Comparison of ENCODE assay signal across 12 mouse cellular contexts in genomic region chr2:4543417-4543775, GRCm38 (mm10).
A peak's percentile ranks its signal among the peaks of the same experiment; 100 is the strongest.
DNase-seq lines count a peak whose midpoint lies in the region; ATAC-seq lines count a peak whose summit lies in the region.
"Had no signal": no experiment of that assay in that cellular context is flagged by ENCODE, and none has a peak within 500 bp of the region (broad histone marks: within the 10 kb centered on the region; RNA-seq: fewer than 3 reads in every experiment).

No protein-coding gene starts in this region.

- peaks cover 6% of the 10 kb centered on the region; the same call in 1 of the 2 replicates for H3K36me3 ChIP-seq in kidney, embryonic 14.5 days (ENCODE audit: control insufficient read depth, insufficient read depth, low read length)
- peaks cover 13% of the 10 kb centered on the region for H3K36me3 ChIP-seq in forebrain, embryonic 13.5 days (ENCODE audit: poor library complexity, severe bottlenecking)
- H3K36me3 ChIP-seq in hindbrain, embryonic 16.5 days (ENCODE audit: control insufficient read depth, insufficient read depth, low read length): 0 out of 2 replicates have a peak, but pooled peaks cover 3% of the 10 kb centered on the region
- H3K36me3 ChIP-seq in neural tube, embryonic 13.5 days: peaks cover 29% of the 10 kb centered on the region
- H3K36me3 ChIP-seq: stomach, embryonic 15.5 days had no signal

- H3K9ac ChIP-seq in kidney, embryonic 14.5 days (ENCODE audit: low read depth, low read length): no peak overlapping the region
- no peak overlapping the region for H3K9ac ChIP-seq in forebrain, embryonic 13.5 days
- H3K9ac ChIP-seq in hindbrain, embryonic 16.5 days (ENCODE audit: low read depth, low read length): no peak overlapping the region
- no peak overlapping the region for H3K9ac ChIP-seq in neural tube, embryonic 13.5 days
- H3K9ac ChIP-seq: stomach, embryonic 15.5 days had no signal

- no peak for DNase-seq in kidney, postnatal 14 days
- DNase-seq in layer of hippocampus, postnatal 14 days (ENCODE audit: low spot score in 2 of 2): no peak
- DNase-seq in frontal cortex, postnatal 10 days (ENCODE audit: low spot score in 2 of 2): no peak
- DNase-seq: adrenal gland, adult 8-10 months; right cerebral cortex, postnatal 4 days had no signal

- H3K4me1 ChIP-seq in kidney, embryonic 14.5 days (ENCODE audit: control insufficient read depth, insufficient read depth, low read length): peaks cover 39% of the 10 kb centered on the region
- peaks cover 58% of the 10 kb centered on the region for H3K4me1 ChIP-seq in forebrain, embryonic 13.5 days
- peaks cover 28% of the 10 kb centered on the region for H3K4me1 ChIP-seq in hindbrain, embryonic 16.5 days (ENCODE audit: control insufficient read depth, insufficient read depth, low read depth, low read length)
- H3K4me1 ChIP-seq in neural tube, embryonic 13.5 days (replicated peaks): peaks cover 54% of the 10 kb centered on the region

- no peak overlapping the region for H3K4me2 ChIP-seq in kidney, embryonic 14.5 days (replicated peaks; ENCODE audit: low read depth, low read length)
- no peak overlapping the region for H3K4me2 ChIP-seq in forebrain, embryonic 13.5 days
- no peak overlapping the region for H3K4me2 ChIP-seq in hindbrain, embryonic 16.5 days (ENCODE audit: low read length)
- H3K4me2 ChIP-seq in neural tube, embryonic 13.5 days: no peak overlapping the region
- H3K4me2 ChIP-seq: stomach, embryonic 15.5 days had no signal

- H3K4me3 ChIP-seq in kidney, embryonic 14.5 days (ENCODE audit: low read length): no peak overlapping the region
- no peak overlapping the region for H3K4me3 ChIP-seq in forebrain, embryonic 13.5 days
- no peak overlapping the region for H3K4me3 ChIP-seq in hindbrain, embryonic 16.5 days (ENCODE audit: low read length)
- H3K4me3 ChIP-seq in neural tube, embryonic 13.5 days: no peak overlapping the region
- H3K4me3 ChIP-seq: stomach, embryonic 15.5 days had no signal

- WGBS in kidney, embryonic 14.5 days: 5% methylated on average over 1 of the region's 1 CpGs
- WGBS in forebrain, embryonic 13.5 days: 0% methylated on average over 1 of the region's 1 CpGs
- 16% methylated on average over 1 of the region's 1 CpGs for WGBS in hindbrain, embryonic 16.5 days
- WGBS in neural tube, embryonic 13.5 days: 3% methylated on average over 1 of the region's 1 CpGs

- no peaks in the 10 kb centered on the region for H3K9me3 ChIP-seq in kidney, embryonic 14.5 days (ENCODE audit: control insufficient read depth, low read length)
- H3K9me3 ChIP-seq in forebrain, embryonic 13.5 days (replicated peaks): no peaks in the 10 kb centered on the region
- no peaks in the 10 kb centered on the region for H3K9me3 ChIP-seq in hindbrain, embryonic 16.5 days (ENCODE audit: control insufficient read depth, low read length)
- H3K9me3 ChIP-seq in neural tube, embryonic 13.5 days: no peaks in the 10 kb centered on the region
- H3K9me3 ChIP-seq: stomach, embryonic 15.5 days had no signal

- H3K27me3 ChIP-seq in kidney, embryonic 14.5 days (ENCODE audit: control insufficient read depth, insufficient read depth, low read length): no peaks in the 10 kb centered on the region
- no peaks in the 10 kb centered on the region for H3K27me3 ChIP-seq in forebrain, embryonic 13.5 days
- H3K27me3 ChIP-seq in hindbrain, embryonic 16.5 days (replicated peaks; ENCODE audit: control insufficient read depth, insufficient read depth, low read length): no peaks in the 10 kb centered on the region
- no peaks in the 10 kb centered on the region for H3K27me3 ChIP-seq in neural tube, embryonic 13.5 days
- H3K27me3 ChIP-seq: CH12.LX; stomach, embryonic 15.5 days had no signal

- peak overlapping the region; percentile 73 for H3K27ac ChIP-seq in kidney, embryonic 14.5 days (ENCODE audit: low read depth, low read length)
- peak overlapping the region; percentile 83 for H3K27ac ChIP-seq in forebrain, embryonic 13.5 days
- H3K27ac ChIP-seq in hindbrain, embryonic 16.5 days (ENCODE audit: low read depth, low read length): peak overlapping the region; percentile 45; the same call in 1 of the 2 replicates
- H3K27ac ChIP-seq in neural tube, embryonic 13.5 days (replicated peaks): peak overlapping the region; percentile 79
- H3K27ac ChIP-seq: stomach, embryonic 15.5 days had no signal

- no peak for ATAC-seq in kidney, embryonic 14.5 days (ENCODE audit: low FRiP score, low TSS enrichment)
- peak; percentile 31; the same call in 1 of the 2 replicates for ATAC-seq in forebrain, embryonic 13.5 days
- ATAC-seq in hindbrain, embryonic 16.5 days: no peak
- peak; percentile 21; the same call in 1 of the 2 replicates for ATAC-seq in neural tube, embryonic 13.5 days (ENCODE audit: low read depth)
- ATAC-seq: inflammation-experienced regulatory T-cells, adult 6 months had no signal

Comparison
In these comparisons a context has a peak if more than half of its experiments do, and no peak if none do; other contexts are left out.
1. ATAC-seq: peak in forebrain, embryonic 13.5 days (single experiment) and neural tube, embryonic 13.5 days (single experiment); none in kidney, embryonic 14.5 days (single experiment) and hindbrain, embryonic 16.5 days (single experiment).
2. Peak in every context shown above with its lines, with median percentiles within 50 percentile points of each other: H3K27ac ChIP-seq.